In the genomic region with DNA sequence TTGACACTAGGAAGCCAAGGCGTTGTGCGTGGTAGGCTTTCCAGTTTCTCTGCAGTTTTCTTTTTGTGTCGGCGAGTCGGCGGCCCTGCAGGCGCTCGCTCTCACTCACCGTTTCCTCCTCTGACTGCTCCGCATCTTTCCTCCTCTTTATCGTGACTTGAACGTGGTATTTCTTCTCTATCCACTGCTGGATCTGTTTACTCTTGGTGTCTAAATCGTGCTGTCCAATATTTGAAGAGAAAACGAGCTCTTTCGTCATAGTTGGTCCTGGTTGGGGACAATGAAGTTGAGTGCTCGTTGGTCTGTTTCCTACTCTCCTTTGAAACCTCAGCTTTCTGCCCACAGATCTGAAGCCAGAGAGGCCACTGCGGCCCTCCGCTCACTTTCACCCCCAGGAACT, we compare ENCODE assay signal across 15 mouse cellular contexts.
"Had no signal": no experiment of that assay in that cellular context is flagged by ENCODE, and none has a peak within 500 bp of the region (broad histone marks: within the 10 kb centered on the region; RNA-seq: fewer than 3 reads in every experiment).

No protein-coding gene starts in this region.

- H3K9me3 ChIP-seq: liver, embryonic 15.5 days; lung, embryonic 15.5 days; megakaryocyte, embryonic 14.5 days; midbrain, embryonic 12.5 days; midbrain, embryonic 15.5 days; neural tube, embryonic 12.5 days had no signal

- H3K9ac ChIP-seq: liver, embryonic 15.5 days; lung, embryonic 15.5 days; midbrain, embryonic 12.5 days; midbrain, embryonic 15.5 days; neural tube, embryonic 12.5 days had no signal

- H3K4me2 ChIP-seq: liver, embryonic 15.5 days; lung, embryonic 15.5 days; midbrain, embryonic 12.5 days; midbrain, embryonic 15.5 days; neural tube, embryonic 12.5 days had no signal

- H3K27ac ChIP-seq: liver, embryonic 15.5 days; lung, embryonic 15.5 days; macrophage; midbrain, embryonic 12.5 days; midbrain, embryonic 15.5 days; neural tube, embryonic 12.5 days had no signal

- H3K4me3 ChIP-seq: liver, embryonic 15.5 days; lung, embryonic 15.5 days; megakaryocyte, embryonic 14.5 days; midbrain, embryonic 12.5 days; midbrain, embryonic 15.5 days; neural tube, embryonic 12.5 days had no signal

- H3K4me1 ChIP-seq: lung, embryonic 15.5 days; midbrain, embryonic 12.5 days; neural tube, embryonic 12.5 days had no signal

- DNase-seq: lung, adult 2 months; lung, postnatal 14 days; lung, postnatal 36 days; right cerebral cortex, postnatal 14 days; thymus, adult 18-20 months; thymus, postnatal 14 days; thymus, postnatal 36 days had no signal

- H3K27me3 ChIP-seq: liver, embryonic 15.5 days; lung, embryonic 15.5 days; megakaryocyte, embryonic 14.5 days; midbrain, embryonic 12.5 days; midbrain, embryonic 15.5 days; neural tube, embryonic 12.5 days had no signal

- ATAC-seq: lung, postnatal 0 days; midbrain, embryonic 15.5 days had no signal
